Mouse (Mus musculus) naive thymus-derived CD4-positive, alpha-beta T cell, adult 5 months (primary cell): ENCODE results near the gene T. TPM values are rescaled to one million over a fixed set of nuclear protein-coding genes. Genes with fewer than 3 reads are reported as not detected.

Source experiments
- polyA plus RNA-seq: library from polyadenylated mRNA; unstranded; fragments of 100-300 nt; shearing (Covaris generic); gene quantifications from one replicate; pipeline ENCODE4 v1.2.1, GENCODE M21; 2017

The T gene
- polyA plus RNA-seq = not detected

GRCm38 (mm10) chr17:8433978-8434960, at the start of gene T:
Gene T, plus strand, starts transcription at chr17:8434423.

Other genes starting within 250 kb of the T start
- gene Ccr6, start 198.4 kb upstream of the T start, polyA plus RNA-seq = not detected
- 107 TPM for gene Mpc1, start 151.5 kb upstream of the T start, polyA plus RNA-seq
- gene Sft2d1, start 123.3 kb upstream of the T start, polyA plus RNA-seq = 153 TPM
- not detected for gene Prr18, start 97.0 kb upstream of the T start, polyA plus RNA-seq
- not detected for gene T2, start 78.4 kb upstream of the T start, polyA plus RNA-seq
- gene Pde10a, start 90.9 kb downstream of the T start, polyA plus RNA-seq = not detected
- gene Gm17087, start 132.5 kb downstream of the T start, polyA plus RNA-seq = 1.1 TPM